Mouse (Mus musculus) lung, postnatal 0 days (tissue): ENCODE measurements at regions not wholly inside any gene's neighbourhood (a gene's known extent, or its start where the extent isn't known, plus 50 kb on each side); places are given as distances from the start of the nearest gene placed in this dataset.

Experiments used
- CTCF ChIP-seq: IDR thresholded peaks from 2 replicates; pipeline ENCODE4 v1.5.1; 2016; ENCODE audit warnings: antibody characterized with exemption, mild to moderate bottlenecking
- EP300 ChIP-seq: IDR thresholded peaks from 2 replicates; pipeline ENCODE4 v1.6.1; 2016; ENCODE audit warnings: antibody characterized with exemption, mild to moderate bottlenecking, control low read depth

DNA sequence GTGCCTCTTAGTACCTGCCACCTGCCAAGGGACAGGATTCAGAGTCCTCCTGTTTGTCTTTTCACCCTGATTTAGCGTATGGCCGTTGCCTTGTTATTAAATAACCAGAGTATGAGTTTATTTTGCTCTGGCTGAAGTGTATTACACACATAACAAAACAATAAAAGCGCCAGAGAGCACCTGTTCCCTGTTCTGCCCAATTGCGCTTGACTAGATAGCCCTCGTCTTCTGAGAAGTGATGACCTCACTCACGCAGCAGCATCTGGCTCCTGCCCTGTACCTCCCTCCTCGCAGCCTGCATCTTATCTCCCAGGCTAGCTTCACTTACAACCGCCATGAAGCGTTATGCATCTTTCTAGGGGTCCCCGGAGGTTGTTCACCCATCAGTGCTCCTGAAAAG, 346.5 kb downstream of the Wdr11 start:
- TF ChIP-seq CTCF (no peak), EP300 (no peak)
